Mouse (Mus musculus): ENCODE results near the gene Stambpl1. TPM values are rescaled to one million over a fixed set of nuclear protein-coding genes. Genes with fewer than 3 reads are reported as not detected.

The Stambpl1 gene
- total RNA-seq (2021) = 1 to 10 TPM; 4.3 to 5.6 TPM
- long read RNA-seq, experiment 1, partial matches to known transcripts = 1 of 6 reads
- long read RNA-seq, experiment 1, other reads (novel, unspliced or antisense) = 3 of 6 reads
- long read RNA-seq, experiment 2, partial matches to known transcripts = 0 of 2 reads
- long read RNA-seq, experiment 2, other reads (novel, unspliced or antisense) = 2 of 2 reads

DNA sequence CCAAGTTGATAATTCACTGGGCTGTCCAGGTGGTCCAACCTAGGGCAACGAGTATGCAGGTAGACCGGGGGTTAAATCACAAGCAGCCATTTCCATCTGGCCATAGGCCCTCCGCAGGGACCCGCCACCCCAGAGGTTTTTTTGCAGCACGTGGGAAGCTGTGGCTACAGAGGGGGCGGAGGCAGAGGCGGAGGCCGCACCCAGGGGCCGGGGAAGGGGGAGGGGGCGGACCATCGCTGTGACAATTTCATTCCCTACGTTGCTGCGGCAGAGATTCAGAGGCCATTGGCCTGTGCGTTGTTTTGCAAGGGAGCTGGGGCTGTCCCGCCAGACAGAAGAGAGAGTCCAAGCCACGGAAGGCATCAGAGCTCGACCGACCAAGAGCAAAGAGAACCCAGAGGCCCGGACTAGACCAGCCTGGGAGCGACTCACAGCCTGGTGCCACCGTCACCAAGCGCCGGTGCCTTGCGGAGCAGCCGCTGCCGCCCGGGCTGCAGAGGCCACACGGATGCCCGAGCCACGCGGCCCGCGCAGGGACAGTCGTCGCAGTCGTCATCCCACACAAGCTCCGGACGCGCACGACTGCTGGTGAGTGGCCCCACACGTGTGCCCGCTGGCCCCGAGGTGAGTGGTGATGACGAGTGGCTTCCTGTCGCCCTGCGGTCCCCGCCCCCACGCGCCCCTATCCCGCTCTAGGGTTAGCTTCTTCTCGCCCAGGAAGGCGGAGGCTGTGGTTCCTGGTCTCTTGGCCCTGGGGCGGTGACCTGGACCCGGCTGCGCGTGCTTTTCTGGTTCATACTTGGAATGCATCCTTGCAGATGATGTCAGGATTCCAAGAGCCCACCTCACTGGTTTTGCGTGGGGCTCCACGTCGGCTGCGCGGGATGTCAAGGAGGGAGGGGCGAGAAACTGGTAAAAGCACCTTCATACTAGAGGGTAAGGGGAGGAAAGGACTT is at the start of gene Stambpl1:
TSS of gene Stambpl1 (plus strand) at position 222 of the 956 bp plus-strand sequence.
- peak; percentile 73 to 85 for DNase-seq

DNA sequence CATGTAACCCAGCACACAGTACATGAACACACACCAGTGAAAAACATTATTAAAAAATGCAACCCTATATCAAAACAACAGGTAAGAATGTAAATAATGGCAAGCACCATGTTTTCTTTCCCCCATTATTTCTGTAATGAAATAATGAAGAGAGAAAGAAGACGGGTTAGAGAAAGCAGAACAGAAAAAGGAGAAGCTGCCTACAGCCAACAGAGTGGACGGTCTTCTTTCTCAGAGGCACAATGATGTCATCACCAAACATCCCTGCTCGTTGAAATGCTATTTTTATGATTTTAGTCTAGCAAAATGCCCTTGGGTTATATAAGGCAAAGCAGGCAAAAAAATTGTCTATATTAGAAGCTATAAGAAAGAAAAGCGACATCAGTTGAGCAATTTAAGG is 43.6 kb upstream of the Stambpl1 start:
- no peak for DNase-seq

- peak in 1 of 2 experiments; percentile 9 for DNase-seq
These were observed 40.1 kb upstream of the Stambpl1 start for GRCm38 (mm10) chr19:34151909-34152308.

- DNase-seq = no peak
These were observed 38.5 kb upstream of the Stambpl1 start for GRCm38 (mm10) chr19:34153263-34154144.

DNA sequence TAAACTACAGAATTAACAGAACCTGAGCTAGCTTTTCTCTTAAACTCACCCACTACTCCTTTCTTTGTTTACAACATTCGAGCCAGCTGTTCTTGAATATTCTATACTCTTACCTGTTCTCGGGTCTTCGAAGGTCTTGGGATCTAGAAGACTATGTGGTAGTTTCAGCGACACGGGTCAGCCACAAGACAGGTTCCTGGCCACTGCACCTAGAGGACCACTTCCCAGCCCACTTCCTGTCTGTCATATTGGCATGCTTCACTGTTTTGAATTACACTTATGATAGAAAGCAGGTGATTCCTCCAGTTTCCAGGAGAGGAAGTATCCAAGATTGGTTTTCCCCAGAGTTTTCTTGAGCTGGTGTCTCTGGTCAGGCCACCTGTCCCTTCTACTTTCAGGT is 29.3 kb upstream of the Stambpl1 start:
- DNase-seq = no peak

DNA sequence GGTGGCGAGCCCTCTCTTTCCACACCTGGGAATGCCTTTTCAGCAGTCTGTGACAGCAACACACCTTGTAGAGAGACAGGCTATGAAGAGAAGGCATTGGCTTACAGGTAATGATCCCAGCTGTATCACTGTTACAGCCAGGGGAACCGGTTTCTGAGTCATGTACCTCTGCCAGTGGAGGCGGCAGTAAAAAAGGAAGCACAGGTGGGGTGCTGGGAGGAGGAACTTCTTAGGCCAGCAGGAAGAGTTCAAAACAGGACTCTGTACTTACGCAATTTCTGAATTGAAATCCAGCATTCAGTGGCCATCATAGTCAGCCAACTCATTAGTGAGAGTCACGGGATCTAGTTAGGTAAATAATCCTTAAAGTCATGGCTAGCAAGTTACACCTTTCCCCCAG is 26.1 kb upstream of the Stambpl1 start, which contains the start of gene Ankrd22:
TSS of gene Ankrd22 (minus strand) at position 163 of the 400 bp plus-strand sequence.
- no peak for DNase-seq

- DNase-seq = no peak
These were observed 25.6 kb upstream of the Stambpl1 start for GRCm38 (mm10) chr19:34166386-34166785.

GRCm38 (mm10) chr19:34167896-34168661 is 23.9 kb upstream of the Stambpl1 start:
- DNase-seq = no peak

DNA sequence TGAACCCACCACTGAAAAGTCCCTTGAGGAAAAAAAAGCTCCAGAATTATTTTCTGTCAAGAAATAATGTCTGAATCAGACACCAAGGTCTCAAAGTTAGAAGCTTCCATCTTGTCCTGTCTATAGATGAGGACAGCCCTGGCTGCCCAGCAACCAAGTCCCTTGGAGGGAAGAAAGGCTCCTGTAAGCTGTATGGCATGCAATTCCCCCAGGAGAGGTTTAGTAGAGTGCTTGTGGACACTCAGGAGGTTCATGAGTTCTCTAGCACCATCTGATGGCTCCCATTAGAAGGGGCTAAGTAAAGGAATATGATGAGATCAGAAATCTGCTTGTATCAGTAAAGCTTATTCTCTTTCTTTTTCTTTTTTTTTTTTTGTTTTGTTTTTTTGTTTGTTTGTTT is 22.9 kb upstream of the Stambpl1 start:
- no peak for DNase-seq

DNA sequence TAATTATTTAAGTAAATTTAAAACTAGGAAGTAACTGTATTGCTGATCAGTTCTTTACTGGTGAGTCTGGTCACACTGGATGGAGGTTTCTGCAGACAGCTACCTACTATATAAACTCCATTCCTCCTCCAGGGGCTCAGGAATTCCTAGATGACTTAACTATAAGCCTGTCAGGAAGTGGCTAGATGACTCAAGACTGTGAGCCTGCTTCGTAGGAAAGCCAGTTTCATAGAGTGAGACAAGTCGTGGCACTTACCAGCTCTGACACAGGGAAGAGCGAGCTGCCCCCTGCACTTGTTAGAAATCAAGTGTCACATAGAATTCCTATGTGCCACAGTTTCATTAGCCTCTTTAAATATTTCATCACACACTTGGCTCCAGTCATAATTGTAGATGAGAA is 20.9 kb upstream of the Stambpl1 start:
- DNase-seq = no peak

- DNase-seq = no peak
These were observed 18.0 kb upstream of the Stambpl1 start for GRCm38 (mm10) chr19:34174004-34174403.

DNA sequence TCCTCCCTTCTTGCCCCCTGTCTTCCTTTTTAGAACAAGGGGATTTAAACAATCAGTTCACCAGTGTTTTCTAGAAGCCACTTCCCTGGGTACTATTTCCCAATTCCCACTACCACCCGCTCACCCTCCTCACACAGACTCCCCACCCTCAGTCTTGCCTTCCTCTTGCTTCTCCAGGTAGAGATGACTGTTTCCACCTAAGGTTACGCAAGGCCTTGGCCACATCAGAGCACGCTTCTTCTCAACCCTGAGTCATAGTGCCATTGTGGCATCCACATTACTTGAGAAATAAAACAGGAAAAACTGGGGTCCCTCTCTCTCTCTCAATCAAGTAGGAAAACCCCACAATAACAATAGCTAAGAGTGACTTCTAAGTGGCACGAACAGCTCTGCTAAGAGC is 12.9 kb upstream of the Stambpl1 start:
- DNase-seq = no peak

DNA sequence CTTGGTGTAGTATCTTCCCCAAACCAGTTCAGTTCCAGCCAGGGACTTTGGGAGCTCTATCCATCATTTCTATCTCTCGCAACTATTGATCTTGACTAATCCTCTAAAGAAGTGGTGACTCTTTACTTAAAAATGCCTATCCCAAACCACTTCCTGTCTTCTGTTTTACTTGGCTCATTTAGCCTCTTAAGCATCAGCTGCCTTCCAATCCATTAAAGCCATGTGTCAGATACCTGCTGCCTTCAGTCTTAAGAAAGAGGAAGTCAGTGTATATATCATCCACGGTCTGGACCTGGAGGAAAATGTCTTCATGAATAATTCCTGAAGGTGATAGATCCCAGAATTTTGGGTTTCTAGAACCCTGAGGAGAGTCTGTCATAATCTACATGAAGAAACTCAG is 11.7 kb upstream of the Stambpl1 start:
- no peak for DNase-seq

- DNase-seq = no peak
These were observed 10.8 kb upstream of the Stambpl1 start for GRCm38 (mm10) chr19:34181234-34181633.

- no peak for DNase-seq
These were observed 9.5 kb upstream of the Stambpl1 start for GRCm38 (mm10) chr19:34182490-34182889.

DNA sequence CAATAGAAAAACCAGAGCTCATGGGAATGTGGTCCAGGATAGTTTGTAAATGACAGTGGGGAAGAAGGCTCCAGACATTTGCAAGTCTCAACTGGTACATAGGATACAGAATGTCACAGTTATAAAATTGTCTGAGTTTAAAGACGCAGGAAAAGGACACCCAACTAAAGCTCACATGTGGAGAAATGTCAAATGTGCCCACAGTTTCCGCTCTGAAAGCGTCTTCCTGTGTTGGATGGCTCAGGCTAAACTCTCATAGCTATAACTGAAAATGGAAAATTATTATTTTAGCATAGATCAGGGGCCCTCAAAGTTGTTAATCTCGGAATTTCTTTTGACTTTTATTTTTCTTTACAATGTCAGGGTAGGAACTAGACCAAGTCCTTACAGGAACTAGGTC is 5.2 kb upstream of the Stambpl1 start:
- no peak for DNase-seq

- DNase-seq = no peak
These were observed 403 bp upstream of the Stambpl1 start for GRCm38 (mm10) chr19:34191645-34192007.

DNA sequence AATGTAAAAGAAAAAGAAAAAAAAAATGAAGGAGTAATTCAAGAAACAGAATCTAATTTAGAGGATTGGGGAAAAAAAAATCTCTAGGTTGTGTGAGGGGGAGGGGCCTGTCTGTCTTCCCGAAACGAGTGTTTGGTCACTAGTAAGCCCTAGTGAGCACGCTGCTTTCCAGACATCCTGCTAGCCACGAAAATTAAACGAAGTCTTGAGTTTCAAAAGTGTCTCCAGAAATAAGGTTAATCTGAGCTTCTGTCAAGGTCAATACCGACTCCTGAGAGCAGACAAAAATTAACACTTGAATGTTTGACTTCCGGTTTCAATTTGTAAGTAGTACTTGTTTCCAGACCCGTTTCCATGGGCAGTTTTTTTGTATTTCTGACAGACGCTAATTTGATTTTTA is 1.1 kb downstream of the Stambpl1 start:
- DNase-seq = peak; percentile 44 to 65

DNA sequence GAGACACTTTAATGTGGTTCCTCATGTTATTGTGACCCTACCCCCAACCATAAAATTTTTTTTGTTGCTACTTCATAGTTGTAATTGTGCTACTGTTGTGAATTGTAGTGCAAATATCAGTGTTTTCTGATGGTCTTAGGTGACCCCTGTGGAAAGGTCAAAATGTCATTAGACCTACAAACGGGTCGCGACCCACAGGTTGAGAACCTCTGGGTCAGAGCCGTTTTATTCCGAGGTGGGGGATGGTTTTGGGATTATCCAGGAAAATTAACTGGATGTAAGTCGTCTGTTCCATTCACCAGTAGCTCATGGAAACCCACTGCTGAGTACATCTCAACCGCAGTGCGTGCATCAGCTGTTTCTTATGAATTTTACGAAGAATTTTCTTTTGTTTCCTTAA is 1.7 kb downstream of the Stambpl1 start:
- no peak for DNase-seq

DNA sequence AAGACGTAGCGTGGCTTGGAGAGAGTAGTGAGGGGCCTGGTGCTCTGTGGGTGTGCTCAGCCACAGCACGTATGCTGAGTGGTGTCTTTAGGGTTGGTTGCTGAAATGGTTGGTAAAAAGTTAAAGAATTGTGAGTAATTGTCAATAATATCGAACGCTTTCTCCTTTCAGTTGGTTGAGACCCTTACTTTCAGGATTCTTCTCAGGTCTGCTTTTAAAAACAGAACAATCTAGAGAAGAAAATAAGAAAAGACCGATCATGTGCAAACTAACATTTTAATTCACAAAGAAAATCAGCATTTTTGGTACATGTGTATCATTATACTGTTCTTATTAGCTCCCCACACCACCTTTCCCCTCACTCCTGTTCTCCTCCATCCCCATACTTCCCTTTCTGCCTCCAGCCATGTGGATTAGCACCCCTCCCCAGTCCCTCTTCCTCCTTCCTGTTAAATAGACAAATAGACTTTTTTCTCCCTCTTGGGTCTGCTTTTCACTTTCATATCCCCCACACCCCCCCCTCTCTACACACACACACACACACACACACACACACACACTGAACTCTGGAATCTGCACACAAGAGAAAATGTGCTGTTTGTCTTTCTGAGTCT is 2.2 kb downstream of the Stambpl1 start:
- no peak for DNase-seq

- no peak for DNase-seq
These were observed 3.0 kb downstream of the Stambpl1 start for GRCm38 (mm10) chr19:34195031-34195430.

Measured in adrenal gland, postnatal 36 days (tissue).